In the genomic region with DNA sequence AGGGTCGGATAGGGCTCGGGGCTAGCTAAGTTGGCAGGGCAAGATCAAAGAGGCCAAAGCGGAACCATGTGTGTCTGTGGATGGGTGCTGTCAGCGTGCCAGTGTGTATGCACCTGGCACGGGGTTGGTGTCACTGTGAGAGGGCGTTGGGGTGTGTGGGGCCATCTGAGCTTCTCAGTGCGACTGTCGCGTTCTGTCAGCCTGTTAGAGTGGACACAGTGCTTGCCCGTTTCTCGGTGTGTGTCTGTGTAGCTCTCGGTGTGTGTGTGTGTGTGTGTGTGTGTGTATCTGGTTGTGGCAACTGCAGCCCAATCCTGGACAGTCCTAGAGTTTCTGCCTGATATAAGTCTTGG, we compare ENCODE assay signal across 8 mouse cellular contexts. TPM values are rescaled to one million over a fixed set of nuclear protein-coding genes. Genes with fewer than 3 reads are reported as not detected.
DNase-seq lines count a peak whose midpoint lies in the region; ATAC-seq and TF ChIP-seq lines count a peak whose summit lies in the region.

No protein-coding gene starts in this region.

- no peak overlapping the region for H3K27ac ChIP-seq in cerebellum, adult 2 months (ENCODE audit: insufficient read depth, low read length)
- no peak overlapping the region for H3K27ac ChIP-seq in lung, embryonic 16.5 days (ENCODE audit: low read length)
- no peak overlapping the region for H3K27ac ChIP-seq in kidney, embryonic 16.5 days (ENCODE audit: low read length)
- H3K27ac ChIP-seq in midbrain, embryonic 13.5 days = no peak overlapping the region

- H3K4me3 ChIP-seq in cerebellum, adult 2 months (replicated peaks; ENCODE audit: insufficient read depth, low read depth, low read length) = peak overlapping the region; percentile 52
- peak overlapping the region; percentile 54 for H3K4me3 ChIP-seq in lung, embryonic 16.5 days (ENCODE audit: low read length)
- peak overlapping the region; percentile 57 for H3K4me3 ChIP-seq in kidney, embryonic 16.5 days (ENCODE audit: low read length)
- H3K4me3 ChIP-seq in midbrain, embryonic 13.5 days (replicated peaks) = peak overlapping the region; percentile 73

- H3K27me3 ChIP-seq in cerebellum, adult 2 months (ENCODE audit: control insufficient read depth, insufficient read depth, low read length) = peaks cover 12% of the 10 kb centered on the region; the same call in 1 of the 2 replicates
- peaks cover 86% of the 10 kb centered on the region for H3K27me3 ChIP-seq in lung, embryonic 16.5 days (ENCODE audit: control insufficient read depth, insufficient read depth, low read depth, low read length)
- peaks cover 84% of the 10 kb centered on the region for H3K27me3 ChIP-seq in kidney, embryonic 16.5 days (ENCODE audit: insufficient read depth, low read length)
- H3K27me3 ChIP-seq in midbrain, embryonic 13.5 days = peaks cover 67% of the 10 kb centered on the region

- no peak for TF ChIP-seq CTCF in cerebellum, adult 2 months (IDR thresholded peaks at IDR 0.05; ENCODE audit: borderline replicate concordance, insufficient read depth, low read depth, low read length)

- no peaks in the 10 kb centered on the region for H3K36me3 ChIP-seq in lung, embryonic 16.5 days (ENCODE audit: control insufficient read depth, insufficient read depth, low read length)
- no peaks in the 10 kb centered on the region for H3K36me3 ChIP-seq in kidney, embryonic 16.5 days (ENCODE audit: insufficient read depth, low read length)
- no peaks in the 10 kb centered on the region for H3K36me3 ChIP-seq in midbrain, embryonic 13.5 days

- no peak for TF ChIP-seq POLR2A in cerebellum, adult 2 months (IDR thresholded peaks at IDR 0.05; ENCODE audit: borderline replicate concordance, insufficient read depth, low read length)

- H3K9me3 ChIP-seq in lung, embryonic 16.5 days (ENCODE audit: control insufficient read depth, low read length) = no peaks in the 10 kb centered on the region
- H3K9me3 ChIP-seq in kidney, embryonic 16.5 days (ENCODE audit: low read length) = no peaks in the 10 kb centered on the region
- no peaks in the 10 kb centered on the region for H3K9me3 ChIP-seq in midbrain, embryonic 13.5 days

- 2% methylated on average over 12 of the region's 12 CpGs for WGBS in cerebellum, adult 2 months
- WGBS in lung, embryonic 16.5 days = 0% methylated on average over 12 of the region's 12 CpGs
- WGBS in kidney, embryonic 16.5 days = 3% methylated on average over 12 of the region's 12 CpGs
- under 1% methylated on average over 12 of the region's 12 CpGs for WGBS in midbrain, embryonic 13.5 days

- no peak overlapping the region for H3K9ac ChIP-seq in lung, embryonic 16.5 days (ENCODE audit: low read length)
- H3K9ac ChIP-seq in kidney, embryonic 16.5 days (replicated peaks; ENCODE audit: low read length) = no peak overlapping the region; the same call in 1 of the 2 replicates
- peak overlapping the region; percentile 80 for H3K9ac ChIP-seq in midbrain, embryonic 13.5 days (replicated peaks)

- peaks cover 10% of the 10 kb centered on the region for H3K4me1 ChIP-seq in cerebellum, adult 2 months (ENCODE audit: control insufficient read depth, insufficient read depth, low read length)
- H3K4me1 ChIP-seq in lung, embryonic 16.5 days (replicated peaks; ENCODE audit: control insufficient read depth, insufficient read depth, low read length) = peaks cover 9% of the 10 kb centered on the region; the same call in 1 of the 2 replicates
- H3K4me1 ChIP-seq in kidney, embryonic 16.5 days (ENCODE audit: insufficient read depth, low read length) = peaks cover 19% of the 10 kb centered on the region
- peaks cover 41% of the 10 kb centered on the region for H3K4me1 ChIP-seq in midbrain, embryonic 13.5 days (replicated peaks)

- no peak for ATAC-seq in lung, embryonic 16.5 days (ENCODE audit: low read depth)
- ATAC-seq in kidney, embryonic 16.5 days (ENCODE audit: low FRiP score, low TSS enrichment) = no peak
- peak; percentile 12 for ATAC-seq in midbrain, embryonic 13.5 days

- DNase-seq in cerebellum, adult 2 months = peak in 1 of 2 experiments; percentile 25
- no peak for DNase-seq in cerebellum, adult 8-10 months
- no peak for DNase-seq in lung, postnatal 14 days
- DNase-seq in c-Kit-positive CD71-positive TER-119-positive erythroid progenitor cells, embryonic 14.5 days (ENCODE audit: low spot score) = no peak
- DNase-seq in gastrocnemius, adult 8-10 months (ENCODE audit: low spot score in 2 of 2) = no peak

- H3K4me2 ChIP-seq in lung, embryonic 16.5 days (ENCODE audit: low read depth, low read length) = peak overlapping the region; percentile 84
- H3K4me2 ChIP-seq in kidney, embryonic 16.5 days (replicated peaks; ENCODE audit: low read depth, low read length) = peak overlapping the region; percentile 89
- H3K4me2 ChIP-seq in midbrain, embryonic 13.5 days (replicated peaks) = peak overlapping the region; percentile 91

RNA-seq across cellular contexts. Expression of gene Grid1, which starts 0.7 kb away (rescaled TPM):
- 13.0 and 13.3 TPM in 2 replicates for polyA plus RNA-seq in cerebellum, adult 2 months (2012; rRNA removed)
- 0.51 and 0.54 TPM in 2 replicates for polyA plus RNA-seq in lung, embryonic 16.5 days (2015; fragmentation: Nextera tagmentation; extraction: Ambion mirVana)
- polyA plus RNA-seq in kidney, embryonic 16.5 days (2015; fragmentation: Nextera tagmentation; extraction: Ambion mirVana) = 0.80 and 0.89 TPM in 2 replicates
- 2.5 and 2.7 TPM in 2 replicates for polyA plus RNA-seq in midbrain, embryonic 13.5 days (2015; fragmentation: Nextera tagmentation; extraction: Ambion mirVana)
- not detected for total RNA-seq in gastrocnemius, adult 8-10 months (2022)
